Comparison of ENCODE assay signal across 8 mouse cellular contexts in the genomic region with DNA sequence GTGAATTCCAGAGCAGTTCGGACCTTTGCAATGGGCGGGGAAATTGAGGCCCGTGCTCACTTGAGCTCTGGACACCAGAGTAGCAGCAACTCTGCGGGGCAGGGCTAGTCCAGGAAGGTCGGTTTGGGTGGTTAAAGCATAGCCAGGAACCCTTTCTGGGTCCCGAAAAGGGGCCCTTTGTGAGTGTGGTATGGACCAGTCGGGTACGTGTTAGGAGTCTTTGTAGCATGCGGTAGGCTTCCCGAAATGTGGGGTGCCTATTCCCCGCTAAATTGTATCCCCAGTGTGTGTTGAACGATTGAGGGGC. TPM values are rescaled to one million over a fixed set of nuclear protein-coding genes. Genes with fewer than 3 reads are reported as not detected.
DNase-seq lines count a peak whose midpoint lies in the region; ATAC-seq and TF ChIP-seq lines count a peak whose summit lies in the region.

No protein-coding gene starts in this region.

- H3K9me3 ChIP-seq in kidney, embryonic 16.5 days (ENCODE audit: low read length), result no peaks in the 10 kb centered on the region
- no peaks in the 10 kb centered on the region for H3K9me3 ChIP-seq in intestine, embryonic 14.5 days (ENCODE audit: control insufficient read depth, low read length)
- H3K9me3 ChIP-seq in midbrain, postnatal 0 days (ENCODE audit: low read length), result no peaks in the 10 kb centered on the region

- H3K27ac ChIP-seq in kidney, embryonic 16.5 days (ENCODE audit: low read length), result peak overlapping the region; percentile 82
- no peak overlapping the region for H3K27ac ChIP-seq in cortical plate, adult 2 months (ENCODE audit: insufficient read depth, low read length)
- H3K27ac ChIP-seq in intestine, embryonic 14.5 days (ENCODE audit: low read depth), result peak overlapping the region; percentile 73
- no peak overlapping the region for H3K27ac ChIP-seq in midbrain, postnatal 0 days (ENCODE audit: low read depth, low read length)

- TF ChIP-seq POLR2A in cortical plate, adult 2 months (IDR thresholded peaks at IDR 0.05; ENCODE audit: extremely low read depth, insufficient read depth, low read length), result no peak

- ATAC-seq in kidney, embryonic 16.5 days (ENCODE audit: low FRiP score, low TSS enrichment), result no peak
- no peak for ATAC-seq in intestine, embryonic 14.5 days (replicated peaks; ENCODE audit: low FRiP score, low TSS enrichment, low read depth)
- ATAC-seq in midbrain, postnatal 0 days (ENCODE audit: low FRiP score), result no peak

- no peak for TF ChIP-seq CTCF in cortical plate, adult 2 months (IDR thresholded peaks at IDR 0.05; ENCODE audit: extremely low read depth, insufficient read depth, low read length)
- no peak for TF ChIP-seq CTCF in midbrain, postnatal 0 days (IDR thresholded peaks at IDR 0.05)

- DNase-seq in kidney, adult 18-20 months, result no peak
- peak; percentile 66 for DNase-seq in intestine, embryonic 14.5 days (ENCODE audit: low spot score)
- no peak for DNase-seq in midbrain, postnatal 0 days (ENCODE audit: low spot score)
- DNase-seq in frontal cortex, postnatal 10 days (ENCODE audit: low spot score in 2 of 2), result no peak
- no peak for DNase-seq in gastrocnemius, postnatal 10 days
- no peak for DNase-seq in left cerebral cortex, postnatal 25 days (ENCODE audit: low spot score in 2 of 2)

- 1% methylated on average over 12 of the region's 12 CpGs for WGBS in kidney, embryonic 16.5 days
- WGBS in intestine, embryonic 14.5 days, result 1% methylated on average over 12 of the region's 12 CpGs
- WGBS in midbrain, postnatal 0 days, result 1% methylated on average over 12 of the region's 12 CpGs

- intact Hi-C loops in left cerebral cortex, postnatal 25 days (cut with DNase I), result no loop called here

- H3K4me3 ChIP-seq in kidney, embryonic 16.5 days (ENCODE audit: low read length), result peak overlapping the region; percentile 91
- H3K4me3 ChIP-seq in cortical plate, adult 2 months (ENCODE audit: insufficient read depth, low read length), result peak overlapping the region; percentile 17; the same call in 1 of the 2 replicates
- H3K4me3 ChIP-seq in intestine, embryonic 14.5 days (ENCODE audit: low read depth, low read length), result peak overlapping the region; percentile 61
- peak overlapping the region; percentile 77 for H3K4me3 ChIP-seq in midbrain, postnatal 0 days (ENCODE audit: low read depth, low read length)

- H3K27me3 ChIP-seq in kidney, embryonic 16.5 days (ENCODE audit: insufficient read depth, low read length), result no peaks in the 10 kb centered on the region
- no peaks in the 10 kb centered on the region for H3K27me3 ChIP-seq in intestine, embryonic 14.5 days (replicated peaks; ENCODE audit: control insufficient read depth, insufficient read depth, low read length)
- H3K27me3 ChIP-seq in midbrain, postnatal 0 days (ENCODE audit: insufficient read depth, low read length), result no peaks in the 10 kb centered on the region

- H3K9ac ChIP-seq in kidney, embryonic 16.5 days (replicated peaks; ENCODE audit: low read length), result peak overlapping the region; percentile 92
- H3K9ac ChIP-seq in intestine, embryonic 14.5 days (ENCODE audit: low read length), result peak overlapping the region; percentile 74
- H3K9ac ChIP-seq in midbrain, postnatal 0 days (replicated peaks; ENCODE audit: low read length, poor library complexity, severe bottlenecking), result peak overlapping the region; percentile 64

- H3K4me1 ChIP-seq in kidney, embryonic 16.5 days (ENCODE audit: insufficient read depth, low read length), result peaks cover 18% of the 10 kb centered on the region
- H3K4me1 ChIP-seq in cortical plate, adult 2 months (ENCODE audit: control insufficient read depth, insufficient read depth, low read length), result no peaks in the 10 kb centered on the region
- peaks cover 17% of the 10 kb centered on the region for H3K4me1 ChIP-seq in intestine, embryonic 14.5 days (replicated peaks; ENCODE audit: control insufficient read depth, insufficient read depth, low read length)
- H3K4me1 ChIP-seq in midbrain, postnatal 0 days (ENCODE audit: insufficient read depth, low read length), result peaks cover 4% of the 10 kb centered on the region; the same call in 1 of the 2 replicates

- H3K36me3 ChIP-seq in kidney, embryonic 16.5 days (ENCODE audit: insufficient read depth, low read length), result peaks cover 15% of the 10 kb centered on the region
- peaks cover 30% of the 10 kb centered on the region for H3K36me3 ChIP-seq in intestine, embryonic 14.5 days (ENCODE audit: control insufficient read depth, insufficient read depth, low read length)
- H3K36me3 ChIP-seq in midbrain, postnatal 0 days (ENCODE audit: insufficient read depth, low read length), result no peaks in the 10 kb centered on the region

- H3K4me2 ChIP-seq in kidney, embryonic 16.5 days (replicated peaks; ENCODE audit: low read depth, low read length), result peak overlapping the region; percentile 87
- peak overlapping the region; percentile 69 for H3K4me2 ChIP-seq in intestine, embryonic 14.5 days (ENCODE audit: low read length)
- H3K4me2 ChIP-seq in midbrain, postnatal 0 days (ENCODE audit: low read depth, low read length, poor library complexity, severe bottlenecking), result peak overlapping the region; percentile 97

RNA-seq across cellular contexts. Expression of a gene that starts 0.6 kb away (rescaled TPM):
- polyA plus RNA-seq in kidney, embryonic 16.5 days (2015; fragmentation: Nextera tagmentation; extraction: Ambion mirVana), result 26.0 and 28.4 TPM in 2 replicates
- polyA plus RNA-seq in cortical plate, adult 2 months (2012; rRNA removed), result 2.6 and 2.8 TPM in 2 replicates
- 21.0 and 21.8 TPM in 2 replicates for polyA plus RNA-seq in intestine, embryonic 14.5 days (2014; fragmentation: Nextera tagmentation; extraction: Ambion mirVana)
- total RNA-seq in midbrain, postnatal 0 days (2014; rRNA removed), result 2.7 and 3.1 TPM in 2 replicates
- polyA plus RNA-seq in midbrain, postnatal 0 days (2015; fragmentation: Nextera tagmentation; extraction: Ambion mirVana), result 2.4 and 2.8 TPM in 2 replicates
- 1 to 10 TPM; 3.6 to 8.7 TPM for total RNA-seq in gastrocnemius, postnatal 10 days (2021)
- 1 to 10 TPM; 1.7 to 1.9 TPM for total RNA-seq in left cerebral cortex, postnatal 25 days (2021)

RNA-seq across cellular contexts. Expression of a gene that starts 4.4 kb away (rescaled TPM):
- 189 and 190 TPM in 2 replicates for polyA plus RNA-seq in kidney, embryonic 16.5 days (2015; fragmentation: Nextera tagmentation; extraction: Ambion mirVana)
- 56.5 and 59.4 TPM in 2 replicates for polyA plus RNA-seq in cortical plate, adult 2 months (2012; rRNA removed)
- polyA plus RNA-seq in intestine, embryonic 14.5 days (2014; fragmentation: Nextera tagmentation; extraction: Ambion mirVana), result 124 and 129 TPM in 2 replicates
- 64.1 and 71.4 TPM in 2 replicates for total RNA-seq in midbrain, postnatal 0 days (2014; rRNA removed)
- polyA plus RNA-seq in midbrain, postnatal 0 days (2015; fragmentation: Nextera tagmentation; extraction: Ambion mirVana), result 83.2 and 84.8 TPM in 2 replicates
- 10 to 100 TPM; 25.7 to 35.0 TPM for total RNA-seq in gastrocnemius, postnatal 10 days (2021)
- total RNA-seq in left cerebral cortex, postnatal 25 days (2021), result 10 to 100 TPM; 44.5 to 47.8 TPM

RNA-seq across cellular contexts. Expression of a gene that starts 34.0 kb away (rescaled TPM):
- 46.2 and 47.2 TPM in 2 replicates for polyA plus RNA-seq in kidney, embryonic 16.5 days (2015; fragmentation: Nextera tagmentation; extraction: Ambion mirVana)
- polyA plus RNA-seq in cortical plate, adult 2 months (2012; rRNA removed), result 109 and 120 TPM in 2 replicates
- polyA plus RNA-seq in intestine, embryonic 14.5 days (2014; fragmentation: Nextera tagmentation; extraction: Ambion mirVana), result 32.3 and 43.4 TPM in 2 replicates
- total RNA-seq in midbrain, postnatal 0 days (2014; rRNA removed), result 76.9 and 123 TPM in 2 replicates
- polyA plus RNA-seq in midbrain, postnatal 0 days (2015; fragmentation: Nextera tagmentation; extraction: Ambion mirVana), result 84.8 and 89.9 TPM in 2 replicates
- 10 to 100 TPM; 37.8 to 39.0 TPM for total RNA-seq in gastrocnemius, postnatal 10 days (2021)
- total RNA-seq in left cerebral cortex, postnatal 25 days (2021), result 10 to 100 TPM; 77.0 to 77.7 TPM

RNA-seq across cellular contexts. Expression of a gene that starts 35.3 kb away (rescaled TPM):
- polyA plus RNA-seq in kidney, embryonic 16.5 days (2015; fragmentation: Nextera tagmentation; extraction: Ambion mirVana), result 109 and 112 TPM in 2 replicates
- polyA plus RNA-seq in cortical plate, adult 2 months (2012; rRNA removed), result 142 and 154 TPM in 2 replicates
- 110 and 115 TPM in 2 replicates for polyA plus RNA-seq in intestine, embryonic 14.5 days (2014; fragmentation: Nextera tagmentation; extraction: Ambion mirVana)
- 145 and 293 TPM in 2 replicates for total RNA-seq in midbrain, postnatal 0 days (2014; rRNA removed)
- polyA plus RNA-seq in midbrain, postnatal 0 days (2015; fragmentation: Nextera tagmentation; extraction: Ambion mirVana), result 91.6 and 99.2 TPM in 2 replicates
- total RNA-seq in gastrocnemius, postnatal 10 days (2021), result 10 to 100 TPM; 31.6 to 36.9 TPM
- 100 to 1,000 TPM in 1 of 2 experiments, 10 to 100 TPM in 1; 97.4 to 104 TPM for total RNA-seq in left cerebral cortex, postnatal 25 days (2021)

RNA-seq across cellular contexts. Expression of a gene that starts 35.4 kb away (rescaled TPM):
- 21.0 and 21.4 TPM in 2 replicates for polyA plus RNA-seq in kidney, embryonic 16.5 days (2015; fragmentation: Nextera tagmentation; extraction: Ambion mirVana)
- polyA plus RNA-seq in cortical plate, adult 2 months (2012; rRNA removed), result 6.0 TPM in 2 replicates
- polyA plus RNA-seq in intestine, embryonic 14.5 days (2014; fragmentation: Nextera tagmentation; extraction: Ambion mirVana), result 24.3 and 25.9 TPM in 2 replicates
- total RNA-seq in midbrain, postnatal 0 days (2014; rRNA removed), result 1.8 and 2.4 TPM in 2 replicates
- 4.3 TPM in 2 replicates for polyA plus RNA-seq in midbrain, postnatal 0 days (2015; fragmentation: Nextera tagmentation; extraction: Ambion mirVana)
- 1 to 10 TPM; 4.7 to 8.1 TPM for total RNA-seq in gastrocnemius, postnatal 10 days (2021)
- 1 to 10 TPM; 1.9 to 3.0 TPM for total RNA-seq in left cerebral cortex, postnatal 25 days (2021)

Comparison
In these comparisons a context has a peak if more than half of its experiments do, and no peak if none do; other contexts are left out.
1. H3K27ac ChIP-seq: peak in kidney, embryonic 16.5 days (single experiment) and intestine, embryonic 14.5 days (single experiment); none in cortical plate, adult 2 months (single experiment) and midbrain, postnatal 0 days (single experiment).
2. H3K4me3 ChIP-seq: peak in every context shown above with its lines; median percentile 91 in kidney, embryonic 16.5 days; 77 in midbrain, postnatal 0 days; 61 in intestine, embryonic 14.5 days; 17 in cortical plate, adult 2 months.
3. Peak in every context shown above with its lines, with median percentiles within 50 percentile points of each other: H3K4me2 ChIP-seq and H3K9ac ChIP-seq.